Mouse (Mus musculus): Measurements from ENCODE around the gene 1810009A15Rik.

DNA sequence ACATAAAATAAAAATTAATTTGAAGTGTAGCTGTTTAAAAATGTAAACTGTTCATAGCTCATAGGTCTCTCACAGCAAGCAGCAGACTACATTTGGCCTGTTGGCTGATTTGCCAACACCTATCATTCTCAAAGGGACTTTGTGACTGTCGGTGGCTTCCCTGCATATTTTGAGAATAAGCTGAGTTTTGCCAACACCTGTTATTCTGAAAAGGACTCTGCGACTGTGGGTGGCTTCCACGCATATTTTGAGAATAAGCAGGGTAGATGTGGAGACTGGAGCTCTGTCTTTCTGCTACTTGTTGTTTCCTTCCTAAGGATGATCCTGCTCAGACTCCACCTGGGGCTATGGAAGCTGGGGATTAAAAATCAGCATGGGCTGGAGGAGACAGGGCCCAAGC, 35.5 kb upstream of the 1810009A15Rik start:
- TF ChIP-seq GATA1 (IDR thresholded peaks at IDR 0.05; ENCODE audit: low read depth, low read length): no peak
- no peak for TF ChIP-seq POLR2AphosphoS2 (IDR thresholded peaks at IDR 0.05; ENCODE audit: low read length)
- TF ChIP-seq KAT2A (conservative IDR thresholded peaks at IDR 0.05; ENCODE audit: low read depth, low read length): no peak
- TF ChIP-seq HCFC1 (IDR thresholded peaks at IDR 0.05; ENCODE audit: low read depth, low read length): no peak
- no peak for TF ChIP-seq ELF1 (IDR thresholded peaks at IDR 0.05; ENCODE audit: low read depth, low read length)
- no peak for TF ChIP-seq USF1 (IDR thresholded peaks at IDR 0.05; ENCODE audit: low read depth, low read length)
- TF ChIP-seq CHD2 (IDR thresholded peaks at IDR 0.05; ENCODE audit: low read length): no peak
